Mouse (Mus musculus) mouse embryonic stem cell (cell line): ENCODE data around the gene Tenm3.

Source experiments
- in situ Hi-C, 2 experiments: fragments of 300-500 bp; cut with MboI; formaldehyde crosslinking; loops; 1 replicate in 1 of 2; 3 replicates in 1 of 2; pipeline ENCODE4 v1.14.3; 2019 to 2020; ENCODE audit warnings: low sequenced_read_pairs in 2 of 2, low pct_unique_long_range_greater_than_20kb in 1 of 2, mixed read lengths in 1 of 2; ENCODE audit not compliant: unreplicated experiment in 1 of 2

The Tenm3 gene

DNA sequence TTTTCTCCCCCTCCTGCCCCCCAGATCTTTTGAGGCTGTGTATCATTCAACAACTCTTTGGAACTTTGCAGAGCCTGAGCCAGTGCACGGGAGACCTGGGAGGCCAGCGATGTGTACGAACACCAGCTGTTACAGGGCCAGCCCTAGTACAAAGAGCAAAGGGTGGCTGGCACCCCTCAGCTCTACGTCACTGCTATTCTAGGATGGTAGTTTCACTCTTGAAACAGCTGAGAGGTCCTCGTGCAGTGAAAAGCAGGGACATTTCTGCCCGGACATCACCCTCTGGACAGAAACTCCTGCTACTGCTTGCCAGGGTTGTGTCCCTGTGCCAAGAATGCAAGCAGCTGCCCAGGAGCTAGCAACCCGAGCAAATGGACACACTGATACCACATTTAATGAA is 88.3 kb downstream of the Tenm3 start:
- in situ Hi-C loops, result no loop called here

DNA sequence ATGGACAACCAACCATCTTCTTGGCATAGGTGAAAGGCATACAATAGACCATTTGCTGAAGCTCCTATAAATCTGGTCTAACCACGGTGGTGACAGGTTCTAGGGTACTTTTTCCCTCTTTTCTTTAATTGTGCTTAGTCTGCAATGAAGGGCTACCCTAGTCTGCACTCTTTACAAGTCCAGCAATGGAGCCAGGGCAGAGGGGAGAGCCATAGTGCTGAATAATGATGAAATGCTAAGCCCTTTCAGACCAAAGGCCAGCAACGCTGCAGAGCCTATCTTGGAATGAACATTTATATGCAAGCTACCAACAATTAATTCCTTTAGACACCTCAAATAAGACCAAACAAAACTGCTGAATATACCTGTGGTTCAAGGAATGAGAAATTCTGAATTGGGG is 88.8 kb downstream of the Tenm3 start:
- in situ Hi-C loops, result no loop called here

DNA sequence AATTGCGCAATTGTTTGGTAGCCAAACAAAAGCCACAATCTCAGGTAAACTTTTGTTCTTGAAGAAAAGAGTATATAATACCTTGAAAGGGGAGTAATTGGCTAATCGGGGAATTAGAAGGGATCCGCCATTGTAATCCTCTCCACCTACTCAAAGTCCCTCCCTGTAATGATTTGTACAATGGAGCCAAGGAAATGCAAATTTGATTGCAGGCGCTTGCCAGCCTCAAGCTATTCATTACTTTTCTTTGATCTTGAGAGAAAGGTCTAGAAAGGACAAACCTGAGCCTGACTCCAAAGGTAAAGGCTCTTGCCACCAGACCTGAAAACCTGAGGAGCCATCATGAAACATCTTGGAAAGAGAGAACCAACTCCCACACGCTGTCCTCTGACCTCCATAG is 91.8 kb downstream of the Tenm3 start:
- in situ Hi-C loops, result no loop called here

DNA sequence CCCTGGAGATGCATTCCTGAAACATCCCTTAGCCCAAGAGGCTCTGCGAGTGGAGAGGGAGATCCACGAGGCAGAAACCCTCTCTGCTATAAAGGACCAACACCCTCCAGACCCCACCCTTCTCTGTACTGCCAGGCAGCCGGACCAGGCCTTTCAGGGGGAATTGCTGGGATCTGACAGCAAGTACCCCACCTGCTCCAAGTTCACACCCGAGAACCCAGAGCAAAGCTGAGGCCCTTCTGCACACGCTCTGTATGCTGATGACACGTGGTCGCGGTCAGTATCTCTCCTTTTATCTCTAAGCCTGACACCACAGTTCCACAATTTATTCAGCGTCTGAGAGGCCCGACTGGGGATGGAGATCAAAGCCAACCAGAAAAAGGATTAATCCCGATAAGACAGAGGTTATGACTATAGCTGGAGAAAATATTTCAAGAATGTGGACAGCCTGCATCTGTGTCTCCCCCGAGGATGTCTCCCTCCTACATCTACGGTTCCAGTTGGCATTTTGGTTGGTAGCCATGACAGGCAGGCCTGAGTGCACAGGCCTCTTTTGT is 95.2 kb downstream of the Tenm3 start:
- in situ Hi-C loops, result no loop called here

DNA sequence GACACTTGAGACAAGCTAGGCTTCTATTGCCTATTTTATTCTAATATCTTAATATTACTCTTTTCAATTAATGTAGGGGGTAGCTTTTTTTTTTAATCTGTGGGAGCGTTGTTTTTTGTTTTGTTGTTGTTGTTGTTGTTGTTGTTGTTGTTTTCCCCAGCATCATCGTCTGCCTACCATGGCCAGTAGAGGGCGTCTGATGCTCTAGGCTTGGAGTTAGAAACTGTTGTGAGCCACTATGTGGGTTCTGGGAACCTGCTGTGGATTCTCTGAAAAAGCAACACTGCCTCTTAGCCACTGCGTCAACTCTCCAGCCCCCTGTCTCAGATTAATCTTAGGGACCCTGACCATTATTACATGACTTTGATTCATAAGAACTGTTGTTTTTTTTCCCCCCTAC is 99.8 kb downstream of the Tenm3 start:
- in situ Hi-C loops, result no loop called here

DNA sequence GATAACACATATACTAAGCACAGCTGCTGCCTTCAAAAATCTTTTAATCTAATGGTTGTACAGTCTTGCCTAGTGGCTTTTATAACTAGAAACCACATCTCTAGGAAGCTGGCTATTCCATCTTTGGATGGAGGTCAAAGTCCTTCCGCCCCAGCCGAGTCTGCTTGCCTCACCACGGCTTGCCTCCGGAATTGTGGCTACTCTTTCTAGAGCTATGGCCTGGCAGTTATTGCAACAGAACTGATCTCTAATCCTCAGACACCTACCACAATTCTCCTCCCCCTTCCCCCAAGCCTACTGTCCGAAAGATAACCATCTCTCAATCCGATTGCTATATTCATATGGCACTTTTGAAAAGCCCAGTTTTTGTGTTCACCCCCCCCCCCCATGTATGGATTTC is 101.0 kb downstream of the Tenm3 start:
- in situ Hi-C loops, result no loop called here

DNA sequence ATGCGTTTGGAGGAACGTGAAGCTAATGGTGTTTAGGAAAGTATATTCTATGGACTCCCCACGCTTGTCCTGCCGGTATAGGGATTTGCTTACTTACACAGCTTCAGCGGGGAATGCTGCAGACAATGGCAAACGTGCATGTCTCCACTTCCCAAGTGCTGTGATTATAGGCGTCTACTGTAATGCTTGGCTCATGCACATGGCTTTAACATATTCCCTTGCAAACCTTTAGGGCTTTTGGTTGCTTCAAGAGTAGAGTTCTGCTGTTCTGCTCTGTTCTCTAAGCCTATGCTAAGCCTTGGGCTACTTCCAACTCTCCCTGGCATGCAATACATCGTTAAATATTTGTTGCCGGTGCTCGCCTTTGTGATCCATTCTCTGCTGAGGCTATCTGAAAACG is 102.8 kb downstream of the Tenm3 start:
- in situ Hi-C loops, result no loop called here

DNA sequence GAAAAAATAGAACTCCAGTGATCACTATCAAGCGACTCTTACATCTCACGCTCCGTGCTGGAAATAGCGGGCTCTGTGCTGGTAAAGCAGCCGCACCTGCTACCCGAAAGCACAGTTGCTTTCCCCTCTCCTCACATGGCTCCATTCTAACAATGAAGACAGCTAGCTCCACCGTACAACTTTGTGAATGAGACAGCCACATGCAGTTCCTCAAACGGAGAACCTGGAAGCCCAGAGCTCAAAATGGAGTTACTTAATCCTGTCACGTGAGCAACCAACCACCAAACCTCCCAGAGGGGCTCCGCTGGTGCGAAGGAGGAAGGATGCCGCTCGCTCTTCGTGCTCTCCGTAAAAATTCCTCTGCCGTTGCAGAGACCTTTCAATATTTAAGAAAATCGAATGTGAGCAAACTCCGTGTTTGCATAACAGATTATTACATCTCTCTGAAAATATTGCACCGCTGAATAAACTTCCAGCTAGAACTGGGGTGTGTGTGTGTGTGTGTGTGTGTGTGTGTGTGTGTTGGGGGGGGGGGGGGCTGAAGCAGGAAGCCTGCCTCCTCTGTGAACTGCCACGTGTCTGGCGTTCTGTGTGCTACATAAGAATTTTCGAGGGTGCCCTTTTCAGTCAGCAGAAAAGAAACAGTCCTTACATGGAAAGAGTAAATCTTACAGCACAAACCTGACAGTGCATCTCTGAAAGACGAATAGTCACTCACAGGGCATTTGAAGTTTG is 103.4 kb downstream of the Tenm3 start:
- in situ Hi-C loops, result no loop called here

DNA sequence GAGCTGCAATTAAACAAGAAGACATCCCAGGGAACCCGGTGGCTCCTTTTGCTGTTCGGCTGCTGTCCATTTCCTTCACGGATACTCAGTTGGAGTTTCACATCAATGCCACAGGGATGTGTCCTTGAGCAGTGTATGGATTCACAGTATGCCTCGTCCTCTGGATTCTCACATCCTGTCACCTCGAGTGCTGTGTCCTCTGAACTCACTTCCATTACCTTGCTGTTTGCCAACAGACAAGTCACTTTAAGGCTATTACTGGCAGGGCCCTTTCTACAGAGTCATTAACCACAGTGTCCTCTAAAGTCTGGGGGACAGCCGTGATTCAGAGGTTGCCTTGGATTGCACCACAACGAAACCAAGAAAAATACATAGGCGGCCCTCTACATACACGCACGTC is 110.0 kb downstream of the Tenm3 start:
- in situ Hi-C loops, result no loop called here

DNA sequence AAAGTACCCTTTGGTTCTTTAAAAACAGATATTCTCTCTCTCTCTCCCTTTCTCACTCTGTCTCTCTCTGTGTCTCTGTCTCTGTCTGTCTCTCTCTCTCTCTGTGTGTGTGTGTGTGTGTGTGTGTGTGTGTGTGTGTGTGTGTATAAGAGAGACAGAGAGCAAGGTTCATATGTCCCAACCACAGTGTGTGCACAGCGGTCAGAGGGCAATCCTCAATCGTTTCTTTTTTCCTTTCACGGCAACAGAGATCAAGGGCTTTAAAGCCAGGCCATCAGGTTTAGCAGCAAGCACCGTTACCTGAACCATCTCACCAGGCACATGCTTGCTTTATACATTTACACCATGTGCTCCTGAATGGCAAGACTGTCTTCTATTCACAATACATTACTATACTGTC is 110.7 kb downstream of the Tenm3 start:
- in situ Hi-C loops, result no loop called here

DNA sequence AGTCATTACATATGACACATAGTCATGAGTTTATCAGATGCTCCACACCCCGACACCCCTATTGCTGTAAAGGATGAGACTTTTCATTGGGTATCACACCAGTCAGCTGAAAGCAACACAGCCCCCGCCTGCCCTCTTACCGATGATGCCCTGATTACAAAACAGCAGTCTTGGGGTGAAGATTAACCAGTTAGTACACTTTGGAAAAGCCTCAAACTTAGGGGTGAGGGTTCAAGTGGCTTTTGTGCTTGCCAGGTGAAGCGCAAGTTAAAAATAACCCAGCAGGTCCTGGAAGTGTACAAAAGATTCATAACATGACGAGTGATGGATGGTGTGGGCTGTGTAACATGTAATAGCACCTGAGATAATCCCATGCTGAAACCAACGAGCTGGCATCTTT is 113.0 kb downstream of the Tenm3 start:
- in situ Hi-C loops, result no loop called here

DNA sequence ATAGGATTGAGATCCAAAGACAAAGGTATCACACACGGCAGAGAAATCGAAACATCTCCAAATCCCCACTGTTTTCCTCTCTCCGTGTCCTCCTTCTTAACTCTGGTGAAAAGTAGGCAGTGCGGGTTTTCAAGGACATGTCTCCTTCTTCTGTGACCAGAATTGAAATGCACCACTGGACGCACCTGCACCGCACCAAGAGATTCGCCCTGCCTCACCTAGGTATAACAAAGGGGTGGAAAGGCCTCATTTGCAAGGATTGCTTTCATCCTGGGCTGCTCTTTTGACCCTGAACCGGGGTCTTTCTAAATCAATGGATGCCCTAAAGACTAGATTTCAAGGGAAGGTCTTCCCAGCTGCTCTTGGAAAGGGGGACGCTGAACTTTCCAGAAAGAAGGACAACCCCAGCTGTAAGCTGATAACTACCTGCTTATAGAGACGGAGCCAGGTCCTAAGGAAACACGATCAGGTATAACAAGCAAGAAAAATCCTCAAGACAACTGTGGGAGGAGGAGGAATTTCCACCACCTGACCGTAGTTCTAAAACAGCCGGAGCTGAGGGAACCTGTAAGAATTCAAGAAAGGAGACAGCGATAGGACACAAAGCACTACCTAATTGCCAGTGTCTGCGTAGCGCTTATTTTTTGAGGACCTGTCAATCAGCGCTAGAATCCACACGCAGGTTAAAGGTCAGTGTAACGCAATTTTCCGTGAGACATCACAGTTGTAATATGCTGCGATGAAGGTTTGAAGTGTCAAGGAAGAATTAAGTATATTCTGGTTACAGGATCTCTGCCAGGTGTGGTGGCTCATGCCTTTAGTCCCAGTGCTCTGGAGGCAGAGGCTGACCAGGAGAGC is 114.7 kb downstream of the Tenm3 start:
- in situ Hi-C loops, result no loop called here

DNA sequence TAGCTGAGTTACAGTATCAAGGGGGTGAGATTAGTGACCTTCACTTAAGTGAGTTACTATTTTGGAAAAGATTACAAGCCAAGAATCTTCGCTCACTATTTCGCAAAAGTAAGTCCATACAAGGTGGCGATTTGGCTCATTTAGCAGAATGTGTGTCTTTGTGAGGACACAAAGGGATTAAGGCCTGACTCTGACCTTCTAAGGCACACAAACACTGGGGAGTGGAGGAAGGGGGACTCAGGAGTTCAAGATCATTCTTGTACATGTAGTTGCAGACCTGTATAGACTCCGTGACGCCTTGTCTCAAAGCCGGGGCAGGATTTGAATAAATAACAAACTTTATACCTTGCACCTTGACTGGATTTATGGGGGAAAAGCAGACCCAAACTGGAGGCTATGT is 115.7 kb downstream of the Tenm3 start:
- in situ Hi-C loops, result no loop called here

DNA sequence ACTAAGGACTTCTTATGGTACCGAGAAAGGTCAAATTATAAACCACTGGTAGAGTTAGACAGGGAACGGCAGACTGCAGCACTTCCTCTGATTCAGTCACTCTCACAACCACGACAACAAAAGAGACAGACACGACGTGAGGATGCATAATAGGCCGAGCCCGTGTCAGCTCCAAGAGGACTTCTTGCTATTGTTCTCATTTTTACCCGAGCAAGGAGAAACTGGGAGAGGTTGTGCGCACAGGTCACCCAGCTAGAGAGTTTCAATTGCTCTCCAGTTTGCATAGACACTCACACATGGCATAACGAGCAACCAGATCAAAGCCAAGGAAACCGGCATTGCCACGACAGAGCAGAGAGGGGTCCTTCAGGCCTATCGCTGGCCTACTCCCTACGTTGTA is 121.0 kb downstream of the Tenm3 start:
- in situ Hi-C loops, result no loop called here

DNA sequence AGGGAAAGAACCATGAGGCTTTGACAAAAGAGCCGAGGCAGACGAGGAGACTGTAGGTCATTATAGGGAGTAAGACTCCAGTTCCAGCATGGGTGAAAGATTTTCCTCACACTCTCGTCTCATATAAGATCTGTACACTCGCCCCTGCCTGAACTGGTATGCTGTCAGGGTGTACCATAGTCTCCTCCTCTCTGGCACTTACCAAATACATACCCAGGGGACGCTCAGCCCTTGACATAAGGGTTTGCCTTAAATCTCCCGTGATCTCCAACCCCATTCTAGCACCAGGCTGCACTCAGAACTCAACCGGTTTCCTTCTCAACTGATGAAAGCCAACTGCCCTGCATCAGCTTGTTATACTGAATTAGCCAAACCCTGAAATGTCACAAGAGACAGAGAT is 121.4 kb downstream of the Tenm3 start:
- in situ Hi-C loops, result no loop called here

DNA sequence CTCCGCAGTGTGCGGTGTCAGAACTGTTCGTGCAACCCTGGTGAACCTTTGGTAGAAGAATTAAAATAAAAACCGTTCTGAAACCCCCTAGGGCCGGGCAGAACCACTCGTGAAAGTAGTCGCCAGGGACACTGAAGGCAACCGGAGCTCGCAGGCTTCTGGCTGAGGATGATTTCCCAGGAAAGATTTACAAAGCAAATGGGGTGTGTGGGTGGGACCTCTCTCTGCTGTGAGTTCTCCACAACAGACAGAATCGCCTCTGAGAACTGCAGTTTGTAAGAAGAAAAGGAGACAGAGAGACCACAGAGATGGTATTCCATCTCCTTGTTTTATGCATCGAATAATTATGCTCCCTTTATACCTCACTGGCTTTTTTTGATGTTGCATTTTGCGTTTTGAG is 122.4 kb downstream of the Tenm3 start:
- in situ Hi-C loops, result no loop called here

DNA sequence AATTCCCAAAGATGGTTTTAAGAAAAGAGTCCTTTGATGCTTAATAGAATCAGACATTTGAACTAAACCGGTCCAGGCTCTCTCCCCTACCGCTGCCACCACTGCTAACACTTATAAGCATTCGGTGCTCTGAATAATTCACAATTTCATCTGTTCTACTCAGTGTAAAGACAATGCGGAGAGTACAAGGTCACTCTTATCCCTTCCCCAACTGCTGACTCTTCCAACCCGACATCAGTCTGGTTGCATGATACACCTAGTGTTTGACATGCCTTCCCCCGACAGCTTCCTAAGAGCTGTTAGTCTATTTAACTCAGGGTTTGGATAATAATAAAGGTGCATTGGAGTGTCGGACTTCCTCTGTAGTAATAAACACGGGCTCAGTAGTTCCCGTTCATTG is 128.1 kb downstream of the Tenm3 start:
- in situ Hi-C loops, result no loop called here

DNA sequence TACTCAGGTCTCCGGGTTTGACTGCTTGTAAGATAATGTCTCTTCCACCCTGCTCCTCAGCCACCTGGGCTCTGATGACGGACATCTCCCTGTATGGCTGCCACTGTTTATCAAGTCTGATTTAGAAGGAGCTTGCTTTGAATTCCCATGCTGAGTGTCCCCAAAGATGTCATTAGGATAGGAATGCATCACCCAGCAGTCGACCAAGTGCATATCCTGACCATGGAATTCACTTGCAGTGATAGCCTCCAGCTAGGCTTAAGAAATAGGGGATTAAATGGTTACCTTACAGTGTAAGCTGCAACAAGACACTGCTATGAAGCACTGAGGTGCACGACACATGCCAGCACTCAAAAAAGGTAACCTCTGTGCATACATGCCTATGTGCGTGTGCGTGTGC is 137.1 kb downstream of the Tenm3 start:
- in situ Hi-C loops, result no loop called here

DNA sequence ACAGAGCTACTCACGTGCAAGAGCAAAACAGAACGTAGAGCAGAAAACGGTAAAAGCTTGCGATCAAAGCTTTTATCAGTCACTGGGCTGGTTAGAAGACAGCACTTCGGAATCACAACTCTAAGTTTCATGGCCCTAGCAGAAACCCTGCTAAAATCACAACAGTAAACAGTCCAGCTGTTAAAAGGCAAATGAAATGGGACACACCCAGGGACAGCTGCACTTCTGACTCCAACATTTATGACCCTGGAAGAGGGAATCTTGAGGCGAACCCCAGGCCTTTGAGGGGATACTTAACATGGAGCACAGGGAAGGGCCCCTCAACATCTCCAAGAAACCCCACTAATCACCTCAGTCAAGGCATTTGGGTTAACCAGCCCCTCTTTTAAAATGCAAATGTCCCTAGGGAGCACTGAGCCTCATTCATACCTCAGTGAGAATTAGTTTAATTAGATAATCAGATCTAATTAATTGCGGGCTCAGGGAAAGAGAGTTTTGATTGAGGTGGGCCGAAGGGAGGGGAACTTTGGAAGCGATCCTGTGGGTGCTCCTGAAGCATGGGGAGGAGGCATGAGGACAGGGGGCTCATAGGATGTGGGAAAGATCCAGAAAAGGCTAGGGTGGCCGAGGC is 138.8 kb downstream of the Tenm3 start:
- in situ Hi-C loops, result no loop called here
